In genomic region chr3:135423608-135424212, GRCm38 (mm10) we compare ENCODE assay signal across 8 mouse cellular contexts. TPM values are rescaled to one million over a fixed set of nuclear protein-coding genes. Genes with fewer than 3 reads are reported as not detected.
DNase-seq lines count a peak whose midpoint lies in the region; ATAC-seq and TF ChIP-seq lines count a peak whose summit lies in the region.

Gene Cisd2 (minus strand): TSS chr3:135423925.

- H3K36me3 ChIP-seq in thymus, adult 2 months (ENCODE audit: control insufficient read depth, insufficient read depth, low read length) = no peaks in the 10 kb centered on the region
- no peaks in the 10 kb centered on the region; the same call in 1 of the 2 replicates for H3K36me3 ChIP-seq in heart, embryonic 10.5 days
- H3K36me3 ChIP-seq in kidney, embryonic 16.5 days (ENCODE audit: insufficient read depth, low read length) = no peaks in the 10 kb centered on the region; the same call in 1 of the 2 replicates

- peaks cover 4% of the 10 kb centered on the region for H3K4me1 ChIP-seq in thymus, adult 2 months (replicated peaks; ENCODE audit: control insufficient read depth, insufficient read depth, low read length)
- peaks cover 15% of the 10 kb centered on the region for H3K4me1 ChIP-seq in heart, embryonic 10.5 days
- peaks cover 15% of the 10 kb centered on the region for H3K4me1 ChIP-seq in kidney, embryonic 16.5 days (ENCODE audit: insufficient read depth, low read length)

- 2% methylated on average over 8 of the region's 8 CpGs for WGBS in thymus, adult 2 months
- WGBS in heart, embryonic 10.5 days = under 1% methylated on average over 8 of the region's 8 CpGs
- WGBS in kidney, embryonic 16.5 days = under 1% methylated on average over 8 of the region's 8 CpGs

- TF ChIP-seq POLR2A in thymus, adult 2 months (IDR thresholded peaks at IDR 0.05; ENCODE audit: control insufficient read depth, extremely low read depth, insufficient read depth, low read length, poor library complexity) = no peak

- ATAC-seq in common myeloid progenitor, adult 5-6 weeks (replicated peaks; ENCODE audit: low read depth, poor library complexity, severe bottlenecking) = peak; percentile 3
- peak; percentile 8; the same call in 1 of the 2 replicates for ATAC-seq in kidney, embryonic 16.5 days (ENCODE audit: low FRiP score, low TSS enrichment)
- ATAC-seq in megakaryocyte, adult 5-6 weeks (ENCODE audit: poor library complexity, severe bottlenecking) = peak; percentile 6; the same call in 1 of the 2 replicates

- TF ChIP-seq CTCF in thymus, adult 2 months (IDR thresholded peaks at IDR 0.05; ENCODE audit: borderline replicate concordance, control insufficient read depth, extremely low read depth, insufficient read depth, low read length, poor library complexity) = no peak

- H3K27me3 ChIP-seq in thymus, adult 2 months (ENCODE audit: control insufficient read depth, insufficient read depth, low read length) = no peaks in the 10 kb centered on the region
- no peaks in the 10 kb centered on the region for H3K27me3 ChIP-seq in heart, embryonic 10.5 days (ENCODE audit: insufficient read depth, poor library complexity, severe bottlenecking)
- no peaks in the 10 kb centered on the region for H3K27me3 ChIP-seq in kidney, embryonic 16.5 days (ENCODE audit: insufficient read depth, low read length)

- peak within 1 kb of the TSS; percentile 89 for H3K9ac ChIP-seq in kidney, embryonic 16.5 days (replicated peaks; ENCODE audit: low read length)

- peak within 1 kb of the TSS; percentile 81 for H3K4me2 ChIP-seq in kidney, embryonic 16.5 days (replicated peaks; ENCODE audit: low read depth, low read length)

- H3K9me3 ChIP-seq in heart, embryonic 10.5 days = no peaks in the 10 kb centered on the region
- H3K9me3 ChIP-seq in kidney, embryonic 16.5 days (ENCODE audit: low read length) = no peaks in the 10 kb centered on the region

- H3K27ac ChIP-seq in thymus, adult 2 months (ENCODE audit: control insufficient read depth, insufficient read depth, low read length) = peak within 1 kb of the TSS; percentile 60
- peak within 1 kb of the TSS; percentile 98 for H3K27ac ChIP-seq in heart, embryonic 10.5 days
- peak within 1 kb of the TSS; percentile 94 for H3K27ac ChIP-seq in kidney, embryonic 16.5 days (ENCODE audit: low read length)

- DNase-seq in thymus, adult 2 months = no peak
- no peak for DNase-seq in thymus, adult 18-20 months
- no peak for DNase-seq in heart, embryonic 10.5 days (ENCODE audit: low spot score)
- no peak for DNase-seq in cerebellum, postnatal 36 days
- DNase-seq in spleen, adult 12 weeks (ENCODE audit: low spot score) = no peak

- peak within 1 kb of the TSS; percentile 84 for H3K4me3 ChIP-seq in thymus, adult 2 months (ENCODE audit: control insufficient read depth, insufficient read depth, low read length)
- peak within 1 kb of the TSS; percentile 81 for H3K4me3 ChIP-seq in heart, embryonic 10.5 days
- H3K4me3 ChIP-seq in kidney, embryonic 16.5 days (ENCODE audit: low read length) = peak within 1 kb of the TSS; percentile 74

RNA-seq across cellular contexts. Expression of gene Cisd2, which starts in this region (rescaled TPM):
- polyA plus RNA-seq in thymus, adult 2 months (2012; rRNA removed) = 39.3 and 50.4 TPM in 2 replicates
- total RNA-seq in common myeloid progenitor, adult 5-6 weeks (2017) = 37.4 and 56.9 TPM in 2 replicates
- polyA plus RNA-seq in heart, embryonic 10.5 days (2016; fragmentation: Nextera tagmentation; extraction: Ambion mirVana) = 66.2 and 67.0 TPM in 2 replicates
- polyA plus RNA-seq in kidney, embryonic 16.5 days (2015; fragmentation: Nextera tagmentation; extraction: Ambion mirVana) = 70.2 and 74.5 TPM in 2 replicates
- total RNA-seq in megakaryocyte, adult 5-6 weeks (2015) = 51.2 and 52.0 TPM in 2 replicates
- 25.0 and 27.9 TPM in 2 replicates for total RNA-seq in megakaryocyte, adult 5-6 weeks (2017)
